Mouse (Mus musculus) cerebellum, postnatal 36 days (tissue): Measurements from ENCODE around the gene Sema3f.

Source experiments
- DNase-seq, 2 experiments: peaks; one replicate each; pipeline ENCODE4 v3.0.0; 2021 to 2022; ENCODE audit warnings: mixed read lengths in 2 of 2

Sema3f gene

DNA sequence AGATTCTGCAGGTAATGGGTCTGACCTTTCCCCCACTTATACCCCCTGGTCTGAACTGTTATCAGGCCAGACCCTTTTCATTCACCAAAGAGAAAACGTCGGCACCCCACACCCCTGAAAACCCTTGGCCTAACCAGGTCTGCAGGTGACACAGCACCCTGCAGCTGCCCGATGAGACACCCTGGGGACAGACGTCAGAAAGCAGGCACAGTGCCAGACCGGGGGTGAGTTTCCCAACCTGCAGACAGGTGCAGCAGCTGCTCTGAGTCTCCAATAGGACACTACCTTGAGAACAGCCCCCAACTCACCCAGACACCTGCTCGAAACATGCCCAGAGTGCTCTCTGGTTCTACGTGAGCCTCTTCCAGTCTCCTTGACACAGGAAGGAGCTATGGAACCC, 21.3 kb downstream of the Sema3f start:
- no peak for DNase-seq

DNA sequence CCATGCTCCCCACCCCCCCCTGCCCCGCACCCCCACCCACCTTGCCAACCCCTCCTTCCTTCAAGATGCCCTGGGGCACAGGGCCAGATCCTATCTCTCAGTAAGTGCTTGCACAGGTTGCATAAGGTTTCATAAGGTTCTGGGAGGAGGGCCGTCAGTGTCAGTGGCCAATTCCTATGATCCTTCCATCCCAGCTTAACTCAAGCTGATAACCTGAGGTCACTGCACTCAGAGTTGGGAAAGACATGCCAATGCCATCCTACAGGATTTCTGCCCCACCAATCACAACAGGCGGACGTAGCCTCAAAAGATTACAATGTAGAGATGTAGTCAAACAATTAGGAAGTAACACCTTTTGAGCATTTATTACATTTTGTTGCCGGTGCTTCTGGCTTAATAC, 21.9 kb downstream of the Sema3f start:
- no peak for DNase-seq

GRCm38 (mm10) chr9:107685231-107685981, 24.9 kb downstream of the Sema3f start:
- peak; percentile 24 to 47 for DNase-seq

- no peak for DNase-seq
Measured at GRCm38 (mm10) chr9:107682405-107682804, 27.9 kb downstream of the Sema3f start.

DNA sequence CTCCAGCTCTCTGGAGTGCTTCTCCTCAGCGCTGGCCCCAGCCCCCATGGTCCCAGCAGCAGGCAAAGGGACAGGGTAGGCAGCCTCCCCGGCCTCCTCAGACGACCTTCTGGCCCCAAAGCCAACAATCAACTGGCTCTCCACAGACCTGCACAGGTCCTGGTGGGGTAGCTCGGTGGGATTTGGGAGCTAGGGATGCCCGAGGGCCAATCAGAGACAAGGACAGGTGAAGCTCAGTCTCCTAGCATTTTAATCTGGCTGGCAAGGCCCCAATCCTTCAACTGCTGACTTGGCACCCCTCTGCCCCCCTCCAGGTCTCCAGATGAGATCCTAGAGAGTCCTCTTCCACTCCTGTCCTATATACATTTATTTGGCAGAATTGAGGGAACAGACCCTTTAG, 30.8 kb downstream of the Sema3f start, which contains the start of gene Gnat1:
TSS of gene Gnat1 (minus strand) at position 212 of the 400 bp plus-strand sequence.
- DNase-seq: no peak

- no peak for DNase-seq
Measured at GRCm38 (mm10) chr9:107678861-107679260, 31.4 kb downstream of the Sema3f start.

DNA sequence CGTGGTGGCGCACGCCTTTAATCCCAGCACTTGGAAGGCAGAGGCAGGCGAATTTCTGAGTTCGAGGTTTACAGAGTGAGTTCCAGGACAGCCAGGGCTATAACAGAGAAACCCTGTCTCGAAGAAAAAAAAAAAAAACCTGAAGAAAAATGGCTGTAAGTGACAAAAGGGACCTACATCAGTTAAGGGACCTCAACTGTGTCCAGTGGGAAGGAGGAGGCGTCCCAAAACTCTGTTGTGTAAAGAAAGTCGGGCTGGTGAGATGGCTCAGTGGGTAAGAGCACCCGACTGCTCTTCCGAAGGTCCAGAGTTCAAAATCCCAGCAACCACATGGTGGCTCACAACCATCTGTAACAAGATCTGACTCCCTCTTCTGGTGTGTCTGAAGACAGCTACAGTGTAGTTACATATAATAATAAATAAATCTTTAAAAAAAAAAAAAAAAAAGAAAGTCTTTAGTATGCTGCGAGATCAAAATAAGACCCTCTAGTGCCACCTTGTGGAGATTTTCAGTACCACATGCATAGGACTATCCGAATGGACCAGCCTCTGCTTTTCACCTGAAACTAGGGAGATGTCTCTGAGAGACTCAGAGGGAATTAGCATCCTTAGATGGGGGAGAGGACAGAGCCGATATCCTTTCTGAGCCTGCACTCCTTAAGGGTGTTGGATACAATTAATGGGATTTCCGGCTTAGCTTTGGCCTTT, 32.3 kb downstream of the Sema3f start:
- DNase-seq: peak; percentile 71 to 90

DNA sequence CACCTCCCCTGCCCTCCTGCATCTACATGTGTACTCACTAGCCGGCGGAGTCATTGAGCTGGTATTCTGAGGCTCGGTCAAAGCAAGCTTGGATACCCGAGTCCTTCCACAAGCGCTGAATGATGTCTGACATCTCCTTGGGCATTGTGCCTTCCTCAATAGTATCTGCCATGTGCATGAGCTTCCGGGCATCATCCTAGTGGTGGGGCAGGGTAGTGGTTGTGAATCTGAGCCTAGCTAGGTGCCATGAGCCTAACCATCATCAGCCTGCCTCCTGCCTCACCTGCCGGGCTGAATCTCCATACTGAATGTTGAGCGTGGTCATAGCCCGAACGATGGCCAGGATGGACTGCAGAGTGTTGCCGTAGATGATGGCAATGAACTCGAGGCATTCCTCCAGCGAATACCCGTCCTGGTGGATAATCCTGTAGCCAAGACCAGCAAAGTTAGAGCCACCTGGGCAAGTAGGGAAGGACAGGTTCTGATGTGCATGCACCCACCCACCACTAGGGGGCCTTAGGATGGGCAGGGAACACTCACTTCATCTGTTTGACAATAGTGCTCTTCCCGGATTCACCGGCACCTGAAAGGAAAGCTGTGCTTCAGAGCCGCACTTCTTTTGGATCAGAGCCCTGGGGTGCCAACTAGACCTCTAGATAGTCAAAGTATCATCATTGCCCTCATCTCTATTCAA, 33.0 kb downstream of the Sema3f start:
- DNase-seq: peak; percentile 48 to 66

GRCm38 (mm10) chr9:107676302-107676701, 34.0 kb downstream of the Sema3f start:
- DNase-seq: no peak

DNA sequence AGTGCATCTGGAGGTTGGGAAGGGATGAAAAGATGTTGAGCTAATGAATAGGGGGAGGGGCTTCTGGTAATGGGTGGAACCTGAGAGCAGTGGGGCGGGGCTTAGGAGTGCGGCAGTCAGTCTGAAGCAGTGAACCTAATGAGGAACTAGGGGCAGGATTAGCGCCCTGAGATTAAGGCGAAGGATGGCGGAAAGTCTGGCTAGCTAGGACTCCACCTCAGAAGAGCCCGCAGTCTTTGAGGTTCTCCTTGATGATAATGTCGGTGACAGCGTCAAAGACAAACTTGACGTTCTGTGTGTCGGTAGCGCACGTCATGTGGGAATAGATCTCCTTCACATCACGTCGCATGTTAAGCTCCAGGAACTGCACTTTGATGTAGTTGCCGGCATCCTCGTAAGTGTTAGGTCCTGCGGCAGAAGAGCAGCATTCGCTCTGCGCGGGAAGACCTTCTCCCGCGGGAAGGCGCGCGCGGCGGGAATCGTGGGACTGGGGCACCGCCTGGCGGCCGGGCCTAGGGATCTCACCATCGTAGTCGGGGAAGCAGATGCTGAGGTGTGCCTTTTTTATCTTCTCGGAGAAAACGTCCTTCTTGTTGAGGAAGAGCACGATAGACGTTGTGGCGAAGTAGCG, 34.5 kb downstream of the Sema3f start:
- peak; percentile 50 to 63 for DNase-seq

DNA sequence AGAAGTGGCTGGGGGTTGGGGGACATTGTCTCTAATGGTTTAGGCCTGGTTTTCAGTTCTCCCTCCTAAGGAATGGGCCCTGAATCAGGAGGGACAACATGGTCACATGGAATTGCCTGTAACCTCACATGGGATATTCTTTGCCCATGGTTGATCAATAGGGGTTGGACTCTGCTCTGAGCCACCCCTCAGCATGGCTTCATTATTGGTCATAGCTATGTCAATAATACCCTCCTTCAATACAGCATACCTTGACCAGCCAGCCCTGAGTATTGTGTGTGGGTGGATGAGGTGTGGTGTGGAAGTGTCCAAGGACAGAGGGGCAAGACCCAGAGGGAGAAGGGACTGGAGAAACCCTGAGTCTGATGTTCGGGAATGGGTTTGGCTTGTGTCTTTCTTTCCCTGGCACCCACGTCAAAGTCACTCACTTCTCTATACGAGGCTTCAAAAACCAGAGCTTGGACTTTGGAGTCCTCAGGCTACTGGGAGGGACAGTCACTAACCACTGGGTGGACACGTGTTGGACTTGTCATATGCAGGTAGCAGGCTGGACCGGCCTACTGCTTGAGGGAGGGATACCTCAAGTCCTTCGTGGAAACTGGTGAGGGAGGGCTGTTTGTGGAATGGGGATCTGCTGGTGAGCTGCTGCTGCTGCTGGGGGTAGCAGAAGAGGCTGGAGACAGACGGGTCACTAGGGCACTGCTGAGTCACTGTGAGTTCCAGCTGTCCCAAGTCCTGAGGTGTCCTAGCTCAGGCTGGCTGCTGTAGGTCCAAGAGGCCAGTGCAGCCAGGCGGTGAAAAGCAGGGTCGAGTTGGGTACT, 35.5 kb downstream of the Sema3f start:
- DNase-seq: no peak

DNA sequence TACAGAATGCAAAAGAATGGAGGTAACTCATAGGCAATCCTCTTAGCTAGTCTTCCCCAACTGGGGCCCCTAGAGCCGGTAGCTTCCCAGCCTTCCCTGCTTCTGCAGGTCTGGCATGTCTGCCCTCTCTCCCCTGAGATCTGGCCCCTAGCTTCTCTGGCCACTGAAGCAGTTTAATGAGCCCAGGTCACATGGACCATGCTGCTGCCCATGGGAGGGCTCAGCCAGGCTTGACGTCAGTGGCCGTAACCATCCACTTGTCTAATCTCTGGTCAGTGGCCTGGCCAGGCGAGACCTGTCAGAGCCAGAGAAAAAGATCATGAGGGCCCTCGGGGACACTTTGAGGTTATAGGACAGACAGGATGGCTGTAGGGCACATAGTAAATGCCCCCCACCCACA, 40.0 kb downstream of the Sema3f start:
- DNase-seq: no peak

- DNase-seq: no peak
Measured at GRCm38 (mm10) chr9:107669480-107669945, 40.8 kb downstream of the Sema3f start, which contains the start of gene Slc38a3. Slc38a3 (minus strand) TSS chr9:107669530.

DNA sequence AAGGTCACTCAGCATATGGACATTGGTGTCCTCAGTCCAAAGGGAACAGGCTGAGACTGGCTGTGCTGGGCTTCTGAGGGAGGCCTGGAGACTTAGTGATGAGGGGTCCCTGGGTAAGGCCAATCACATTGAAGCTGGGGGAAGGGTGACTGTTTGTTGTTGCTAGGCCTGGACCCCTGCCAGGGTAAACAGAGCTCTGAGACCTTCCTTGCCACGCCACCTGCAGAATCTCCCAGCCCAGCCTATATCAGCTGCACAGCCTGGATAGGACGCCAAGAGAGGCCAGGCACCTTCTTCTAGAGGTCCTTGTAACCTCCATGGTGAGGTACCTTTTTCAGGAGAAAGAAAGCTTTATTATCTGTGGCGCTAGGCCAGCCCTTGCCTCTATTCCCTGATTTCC, 41.4 kb downstream of the Sema3f start:
- no peak for DNase-seq

GRCm38 (mm10) chr9:107668011-107668410, 42.3 kb downstream of the Sema3f start:
- no peak for DNase-seq

DNA sequence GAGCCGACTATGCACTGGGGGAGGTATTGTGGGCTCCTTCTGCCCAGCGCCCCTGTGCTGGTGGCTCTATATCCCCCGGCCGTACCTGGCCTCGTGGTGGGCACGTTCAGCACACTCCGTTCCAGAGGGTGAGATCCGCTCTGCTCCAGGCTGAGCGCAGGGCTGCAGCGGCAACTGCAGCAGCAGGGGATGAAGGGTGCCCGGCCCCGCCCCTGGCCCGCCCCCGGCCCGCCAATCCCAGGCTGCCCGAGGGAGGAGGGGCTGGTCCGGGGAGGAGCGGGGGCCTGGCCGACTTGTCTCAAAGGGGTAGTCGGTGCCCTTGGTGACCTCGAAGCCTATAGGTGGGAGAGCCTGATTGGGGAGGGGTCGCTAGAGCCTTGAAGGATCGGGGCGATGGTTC, 43.1 kb downstream of the Sema3f start:
- DNase-seq: no peak

GRCm38 (mm10) chr9:107666751-107667205, 43.5 kb downstream of the Sema3f start:
- DNase-seq: no peak

- DNase-seq: no peak
Measured at GRCm38 (mm10) chr9:107665308-107665707, 45.0 kb downstream of the Sema3f start.

DNA sequence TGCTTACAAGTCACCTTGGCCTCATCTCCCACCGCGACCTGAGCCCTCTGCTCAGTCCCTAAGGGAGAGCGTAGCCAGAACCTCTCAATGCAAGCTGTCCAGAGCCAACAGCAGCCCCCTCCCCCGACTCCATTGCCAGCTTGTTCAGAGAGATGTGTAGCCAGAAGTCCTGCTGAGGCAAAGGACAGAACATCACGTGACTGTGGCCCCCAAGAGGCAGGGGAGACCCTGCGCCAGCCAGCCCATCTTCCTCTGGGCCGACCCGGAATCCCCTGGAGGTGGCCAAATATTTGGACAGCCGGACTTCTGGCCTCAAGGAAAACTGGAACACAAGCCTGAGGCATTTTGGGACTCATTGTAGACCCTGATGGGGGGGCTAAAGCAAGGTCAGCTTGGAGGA, 46.8 kb downstream of the Sema3f start:
- DNase-seq: no peak

DNA sequence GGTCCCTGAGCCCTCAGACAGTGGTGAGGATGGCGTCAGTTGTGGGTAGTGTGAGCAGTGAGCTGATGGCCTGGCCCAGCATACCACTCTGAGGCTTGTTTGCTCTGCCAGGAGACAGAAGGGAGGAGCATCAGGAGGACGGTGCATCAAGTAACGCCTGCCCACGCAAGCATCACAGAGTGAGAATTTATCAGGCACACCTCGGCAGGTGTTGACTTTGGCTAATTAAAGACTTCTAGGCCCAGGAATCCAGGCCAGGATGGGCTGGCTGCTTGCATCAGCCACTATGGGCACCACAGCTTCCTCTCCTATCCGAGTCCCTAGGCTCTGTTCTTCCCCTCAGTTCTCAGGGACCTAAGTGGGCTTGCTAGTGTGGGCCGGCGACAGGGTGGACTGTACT, 47.9 kb downstream of the Sema3f start:
- no peak for DNase-seq

DNA sequence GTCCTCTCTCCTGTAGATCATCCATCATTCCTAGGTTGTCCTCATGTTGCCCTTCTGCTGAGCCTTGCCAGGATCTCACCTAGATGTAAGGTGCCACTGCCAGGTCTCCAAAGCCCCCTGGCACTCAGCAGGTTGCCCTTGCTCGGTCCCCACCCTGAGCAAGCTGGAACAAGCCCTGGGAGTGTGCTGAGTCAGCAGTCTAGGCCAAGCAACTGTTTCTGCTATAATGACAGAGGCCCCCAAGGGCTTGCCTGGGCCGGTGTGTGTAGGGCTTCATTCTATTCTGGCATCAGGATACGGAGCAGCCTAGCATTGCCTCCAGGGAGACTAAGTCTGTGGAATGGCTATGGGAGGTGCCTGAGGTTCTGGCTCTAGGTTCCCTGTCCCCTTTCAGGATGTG, 49.5 kb downstream of the Sema3f start:
- DNase-seq: no peak

GRCm38 (mm10) chr9:107659961-107660360, 50.3 kb downstream of the Sema3f start:
- no peak for DNase-seq
